In the genomic region with DNA sequence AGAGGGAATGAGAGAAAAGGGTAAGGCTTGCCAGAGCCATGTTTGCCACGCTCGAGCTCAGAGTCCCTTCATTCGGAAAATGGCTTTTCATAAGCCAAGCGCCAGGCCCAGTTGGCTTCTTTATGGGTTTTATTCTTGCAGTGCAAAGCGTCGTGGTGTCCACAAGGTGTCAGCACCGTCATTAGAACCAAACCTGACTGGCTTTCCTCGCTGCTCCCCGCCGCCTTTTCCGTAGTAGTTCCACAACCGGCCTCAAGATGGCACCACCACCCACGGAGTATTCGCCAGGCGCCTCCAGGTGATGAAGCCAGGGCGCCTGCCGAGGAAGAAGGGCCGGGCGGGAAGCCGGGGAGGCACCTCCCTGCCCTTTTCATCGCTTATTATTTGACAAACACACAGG, we compare ENCODE assay signal across 8 mouse cellular contexts. TPM values are rescaled to one million over a fixed set of nuclear protein-coding genes. Genes with fewer than 3 reads are reported as not detected.
DNase-seq lines count a peak whose midpoint lies in the region; ATAC-seq lines count a peak whose summit lies in the region.

No protein-coding gene starts in this region.

- H3K4me2 ChIP-seq in embryonic facial prominence, embryonic 12.5 days (replicated peaks): peak overlapping the region; percentile 31
- peak overlapping the region; percentile 82 for H3K4me2 ChIP-seq in kidney, embryonic 15.5 days
- peak overlapping the region; percentile 36 for H3K4me2 ChIP-seq in limb, embryonic 15.5 days

- WGBS in embryonic facial prominence, embryonic 12.5 days: under 1% methylated on average over 21 of the region's 21 CpGs
- WGBS in kidney, embryonic 15.5 days: 1% methylated on average over 21 of the region's 21 CpGs
- under 1% methylated on average over 21 of the region's 21 CpGs for WGBS in limb, embryonic 15.5 days

- H3K9me3 ChIP-seq in embryonic facial prominence, embryonic 12.5 days: no peaks in the 10 kb centered on the region
- H3K9me3 ChIP-seq in kidney, embryonic 15.5 days (replicated peaks): no peaks in the 10 kb centered on the region
- H3K9me3 ChIP-seq in limb, embryonic 15.5 days: no peaks in the 10 kb centered on the region

- ATAC-seq in embryonic facial prominence, embryonic 12.5 days (ENCODE audit: insufficient number of reproducible peaks, insufficient read depth, low FRiP score, low TSS enrichment): no peak
- no peak for ATAC-seq in kidney, embryonic 15.5 days (replicated peaks; ENCODE audit: low FRiP score)
- no peak for ATAC-seq in limb, embryonic 15.5 days (ENCODE audit: insufficient number of reproducible peaks, low FRiP score, low TSS enrichment, low read depth)
- peak; percentile 90 for ATAC-seq in monocyte, adult 5-6 weeks (replicated peaks; ENCODE audit: insufficient number of reproducible peaks, low FRiP score, low TSS enrichment, poor library complexity, severe bottlenecking)

- peaks cover 58% of the 10 kb centered on the region for H3K27me3 ChIP-seq in embryonic facial prominence, embryonic 12.5 days
- peaks cover 49% of the 10 kb centered on the region for H3K27me3 ChIP-seq in kidney, embryonic 15.5 days
- H3K27me3 ChIP-seq in limb, embryonic 15.5 days: peaks cover 56% of the 10 kb centered on the region

- H3K4me3 ChIP-seq in embryonic facial prominence, embryonic 12.5 days: no peak overlapping the region
- H3K4me3 ChIP-seq in kidney, embryonic 15.5 days (replicated peaks): peak overlapping the region; percentile 88
- H3K4me3 ChIP-seq in limb, embryonic 15.5 days: peak overlapping the region; percentile 13; the same call in 1 of the 2 replicates

- no peak overlapping the region for H3K27ac ChIP-seq in embryonic facial prominence, embryonic 12.5 days
- no peak overlapping the region for H3K27ac ChIP-seq in kidney, embryonic 15.5 days
- no peak overlapping the region for H3K27ac ChIP-seq in limb, embryonic 15.5 days

- DNase-seq in 416B (ENCODE audit: low read depth): peak; percentile 91
- DNase-seq in adrenal gland, postnatal 25 days: peak; percentile 94
- DNase-seq in heart, adult 18-20 months: peak; percentile 96 to 99
- DNase-seq in spleen, postnatal 36 days (ENCODE audit: low spot score in 2 of 2): peak; percentile 89 to 90

- H3K9ac ChIP-seq in embryonic facial prominence, embryonic 12.5 days: no peak overlapping the region
- no peak overlapping the region for H3K9ac ChIP-seq in kidney, embryonic 15.5 days
- no peak overlapping the region for H3K9ac ChIP-seq in limb, embryonic 15.5 days

- H3K36me3 ChIP-seq in embryonic facial prominence, embryonic 12.5 days: no peaks in the 10 kb centered on the region
- H3K36me3 ChIP-seq in kidney, embryonic 15.5 days: no peaks in the 10 kb centered on the region
- H3K36me3 ChIP-seq in limb, embryonic 15.5 days: no peaks in the 10 kb centered on the region

- 0 out of 2 replicates have a peak, but pooled peaks cover 19% of the 10 kb centered on the region for H3K4me1 ChIP-seq in embryonic facial prominence, embryonic 12.5 days
- peaks cover 49% of the 10 kb centered on the region for H3K4me1 ChIP-seq in kidney, embryonic 15.5 days
- H3K4me1 ChIP-seq in limb, embryonic 15.5 days: peaks cover 31% of the 10 kb centered on the region

RNA-seq across cellular contexts. Expression of a gene that starts 2.7 kb away (rescaled TPM):
- 2.7 and 3.6 TPM in 2 replicates for total RNA-seq in adrenal gland, postnatal 25 days (2021)
- polyA plus RNA-seq in embryonic facial prominence, embryonic 12.5 days (2016; fragmentation: Nextera tagmentation; extraction: Ambion mirVana): 26.8 and 29.8 TPM in 2 replicates
- total RNA-seq in heart, adult 18-20 months (2021): 1 to 10 TPM; 1.7 to 1.9 TPM
- polyA plus RNA-seq in kidney, embryonic 15.5 days (2015; fragmentation: Nextera tagmentation; extraction: Ambion mirVana): 40.8 and 42.3 TPM in 2 replicates
- polyA plus RNA-seq in limb, embryonic 15.5 days (2015; fragmentation: Nextera tagmentation; extraction: Ambion mirVana): 6.4 and 6.8 TPM in 2 replicates
- total RNA-seq in monocyte, adult 5-6 weeks (2017): not detected in 3 replicates

RNA-seq across cellular contexts. Expression of a gene that starts 5.1 kb away (rescaled TPM):
- 31.1 and 44.8 TPM in 2 replicates for total RNA-seq in adrenal gland, postnatal 25 days (2021)
- 66.9 and 75.0 TPM in 2 replicates for polyA plus RNA-seq in embryonic facial prominence, embryonic 12.5 days (2016; fragmentation: Nextera tagmentation; extraction: Ambion mirVana)
- 10 to 100 TPM; 12.7 to 13.0 TPM for total RNA-seq in heart, adult 18-20 months (2021)
- polyA plus RNA-seq in kidney, embryonic 15.5 days (2015; fragmentation: Nextera tagmentation; extraction: Ambion mirVana): 65.5 and 67.1 TPM in 2 replicates
- polyA plus RNA-seq in limb, embryonic 15.5 days (2015; fragmentation: Nextera tagmentation; extraction: Ambion mirVana): 61.1 and 62.0 TPM in 2 replicates
- 11.7 to 18.2 TPM (median 13.1 TPM) in 3 replicates for total RNA-seq in monocyte, adult 5-6 weeks (2017)

RNA-seq across cellular contexts. Expression of a gene that starts 14.5 kb away (rescaled TPM):
- total RNA-seq in adrenal gland, postnatal 25 days (2021): 0.27 and 0.33 TPM in 2 replicates
- 4.6 and 5.2 TPM in 2 replicates for polyA plus RNA-seq in embryonic facial prominence, embryonic 12.5 days (2016; fragmentation: Nextera tagmentation; extraction: Ambion mirVana)
- under 1 TPM; 0.10 to 0.18 TPM for total RNA-seq in heart, adult 18-20 months (2021)
- 6.7 and 6.9 TPM in 2 replicates for polyA plus RNA-seq in kidney, embryonic 15.5 days (2015; fragmentation: Nextera tagmentation; extraction: Ambion mirVana)
- polyA plus RNA-seq in limb, embryonic 15.5 days (2015; fragmentation: Nextera tagmentation; extraction: Ambion mirVana): 0.20 and 0.29 TPM in 2 replicates
- total RNA-seq in monocyte, adult 5-6 weeks (2017): 0.29 TPM in 1 of 3 replicates, not detected in the others

RNA-seq across cellular contexts. Expression of a gene that starts 29.1 kb away (rescaled TPM):
- total RNA-seq in adrenal gland, postnatal 25 days (2021): 0.43 and 0.52 TPM in 2 replicates
- polyA plus RNA-seq in embryonic facial prominence, embryonic 12.5 days (2016; fragmentation: Nextera tagmentation; extraction: Ambion mirVana): 35.0 and 35.9 TPM in 2 replicates
- total RNA-seq in heart, adult 18-20 months (2021): under 1 TPM; 0.15 to 0.31 TPM
- 1.6 and 5.2 TPM in 2 replicates for polyA plus RNA-seq in kidney, embryonic 15.5 days (2015; fragmentation: Nextera tagmentation; extraction: Ambion mirVana)
- 0.22 and 0.37 TPM in 2 replicates for polyA plus RNA-seq in limb, embryonic 15.5 days (2015; fragmentation: Nextera tagmentation; extraction: Ambion mirVana)
- 0.53 TPM in 1 of 3 replicates, not detected in the others for total RNA-seq in monocyte, adult 5-6 weeks (2017)

Comparison
In these comparisons a context has a peak if more than half of its experiments do, and no peak if none do; other contexts are left out.
1. H3K4me2 ChIP-seq: peak in every context shown above with its lines; median percentile 82 in kidney, embryonic 15.5 days; 36 in limb, embryonic 15.5 days; 31 in embryonic facial prominence, embryonic 12.5 days.